Mouse (Mus musculus) lung, adult 2 months (tissue): ENCODE measurements around the gene Slc1a5.

Experiments
- CTCF ChIP-seq: fragments of 200-500 bp; IDR thresholded peaks from 2 replicates; pipeline ENCODE4 v1.5.1; 2011; ENCODE audit warnings: mild to moderate bottlenecking, low read length, control low read depth; ENCODE audit not compliant: insufficient read depth
- POLR2A ChIP-seq: fragments of 200-500 bp; IDR thresholded peaks from 2 replicates; pipeline ENCODE4 v1.6.1; 2011; ENCODE audit warnings: low read depth, mild to moderate bottlenecking, control low read depth, low read length, borderline replicate concordance; ENCODE audit errors: extremely low read depth

DNA sequence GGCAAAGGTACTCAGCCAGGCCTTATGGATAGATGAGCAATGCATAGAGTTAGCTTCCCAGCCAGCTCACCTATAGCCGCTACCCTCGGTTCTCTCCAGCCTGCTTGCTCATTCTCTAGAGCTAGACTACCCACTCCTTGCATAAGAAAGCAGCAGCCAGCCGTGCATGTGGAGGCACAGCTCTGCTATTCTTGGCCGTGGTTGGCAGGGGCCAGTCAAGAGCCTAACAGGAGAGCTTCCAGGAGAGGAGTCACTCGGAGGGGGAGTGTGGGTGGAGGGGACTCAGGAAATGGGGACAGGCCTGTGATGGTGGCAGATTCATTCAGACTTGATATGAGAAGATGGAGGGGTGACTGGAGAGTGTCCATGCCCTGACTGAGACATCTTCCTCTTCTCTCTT, 42.6 kb downstream of the Slc1a5 start:
- TF ChIP-seq POLR2A (no peak), CTCF (no peak)
